Mouse (Mus musculus): Measurements from ENCODE around the gene Cenpu. TPM values are rescaled to one million over a fixed set of nuclear protein-coding genes. Genes with fewer than 3 reads are reported as not detected.
"Not testable (repeated sequence)": the region's sequence is repeated elsewhere in the genome, so short reads cannot be mapped to it uniquely, and the experiment has no call there.

Gene Cenpu
- polyA plus RNA-seq, 1 experiment from 2014 or later = 6.7 TPM

- 91% methylated on average over 8 of the region's 8 CpGs for WGBS
- ATAC-seq (ENCODE audit: low read depth) = no peak
- Histone ChIP-seq H3K36me3 (ENCODE audit: control insufficient read depth, insufficient read depth, low read length) (no peaks in the 10 kb centered on the region), H3K9me3 (ENCODE audit: control insufficient read depth, low read length) (no peaks in the 10 kb centered on the region), H3K9ac (replicated peaks; ENCODE audit: low read depth, low read length) (no peak overlapping the region), H3K27ac (ENCODE audit: low read depth, low read length) (no peak overlapping the region), H3K4me1 (ENCODE audit: control insufficient read depth, insufficient read depth, low read length) (no peaks in the 10 kb centered on the region), H3K4me2 (ENCODE audit: low read depth, low read length) (no peak overlapping the region), H3K27me3 (ENCODE audit: control insufficient read depth, insufficient read depth, low read length) (no peaks in the 10 kb centered on the region), H3K4me3 (ENCODE audit: low read depth, low read length) (no peak overlapping the region)
These were observed 16.1 kb downstream of the Cenpu start for GRCm38 (mm10) chr8:46567946-46568345.

- H3K4me1 ChIP-seq (ENCODE audit: control insufficient read depth, insufficient read depth, low read length) = no peaks in the 10 kb centered on the region
- ATAC-seq (ENCODE audit: low read depth) = no peak
- no peak overlapping the region for H3K9ac ChIP-seq (replicated peaks; ENCODE audit: low read depth, low read length)
- no peak overlapping the region for H3K4me2 ChIP-seq (ENCODE audit: low read depth, low read length)
- H3K27me3 ChIP-seq (ENCODE audit: control insufficient read depth, insufficient read depth, low read length) = no peaks in the 10 kb centered on the region
- H3K27ac ChIP-seq (ENCODE audit: low read depth, low read length) = no peak overlapping the region
- no peak overlapping the region for H3K4me3 ChIP-seq (ENCODE audit: low read depth, low read length)
- H3K9me3 ChIP-seq (ENCODE audit: control insufficient read depth, low read length) = no peaks in the 10 kb centered on the region
- WGBS = 87% methylated on average over 2 of the region's 2 CpGs
- H3K36me3 ChIP-seq (ENCODE audit: control insufficient read depth, insufficient read depth, low read length) = no peaks in the 10 kb centered on the region
These were observed 17.1 kb downstream of the Cenpu start for GRCm38 (mm10) chr8:46568942-46569341.

GRCm38 (mm10) chr8:46569659-46570441 is 18.0 kb downstream of the Cenpu start:
- Histone ChIP-seq H3K4me3 (ENCODE audit: low read depth, low read length) (no peak overlapping the region), H3K9ac (replicated peaks; ENCODE audit: low read depth, low read length) (no peak overlapping the region), H3K9me3 (ENCODE audit: control insufficient read depth, low read length) (no peaks in the 10 kb centered on the region), H3K27ac (ENCODE audit: low read depth, low read length) (no peak overlapping the region), H3K36me3 (ENCODE audit: control insufficient read depth, insufficient read depth, low read length) (no peaks in the 10 kb centered on the region), H3K4me2 (ENCODE audit: low read depth, low read length) (no peak overlapping the region), H3K27me3 (ENCODE audit: control insufficient read depth, insufficient read depth, low read length) (no peaks in the 10 kb centered on the region), H3K4me1 (ENCODE audit: control insufficient read depth, insufficient read depth, low read length) (no peaks in the 10 kb centered on the region)
- ATAC-seq (ENCODE audit: low read depth) = no peak
- WGBS = 91% methylated on average over 19 of the region's 19 CpGs

DNA sequence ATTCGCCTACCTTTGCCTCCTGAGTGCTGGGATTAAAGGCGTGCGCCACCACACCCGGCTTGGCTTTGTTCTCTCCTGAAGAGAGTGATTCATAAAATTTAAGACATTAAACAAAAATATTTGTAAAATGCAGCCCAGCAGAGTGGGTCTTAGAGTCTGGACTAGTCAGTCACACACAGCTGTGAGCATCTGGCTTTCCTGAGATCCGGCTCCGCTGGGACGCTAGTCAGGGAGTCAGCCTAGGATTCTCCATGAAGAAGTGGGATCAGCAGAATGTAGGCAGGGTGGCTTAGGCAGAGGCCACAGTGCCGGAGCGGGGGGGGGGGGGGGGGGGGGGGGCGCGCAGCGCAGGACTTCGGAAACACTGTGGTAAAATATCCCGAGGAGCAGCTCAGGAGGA is 18.8 kb downstream of the Cenpu start:
- 96% methylated on average over 9 of the region's 14 CpGs for WGBS
- no peak overlapping the region for H3K27ac ChIP-seq (ENCODE audit: low read depth, low read length)
- no peak overlapping the region for H3K9ac ChIP-seq (replicated peaks; ENCODE audit: low read depth, low read length)
- H3K36me3 ChIP-seq (ENCODE audit: control insufficient read depth, insufficient read depth, low read length) = no peaks in the 10 kb centered on the region
- H3K9me3 ChIP-seq (ENCODE audit: control insufficient read depth, low read length) = no peaks in the 10 kb centered on the region
- no peak overlapping the region for H3K4me3 ChIP-seq (ENCODE audit: low read depth, low read length)
- H3K4me1 ChIP-seq (ENCODE audit: control insufficient read depth, insufficient read depth, low read length) = no peaks in the 10 kb centered on the region
- H3K4me2 ChIP-seq (ENCODE audit: low read depth, low read length) = no peak overlapping the region
- H3K27me3 ChIP-seq (ENCODE audit: control insufficient read depth, insufficient read depth, low read length) = no peaks in the 10 kb centered on the region
- ATAC-seq (ENCODE audit: low read depth) = no peak

- no peak for ATAC-seq (ENCODE audit: low read depth)
- H3K36me3 ChIP-seq (ENCODE audit: control insufficient read depth, insufficient read depth, low read length) = 0 out of 2 replicates have a peak, but pooled peaks cover 4% of the 10 kb centered on the region
- WGBS = 76% methylated on average over 2 of the region's 2 CpGs
- no peak overlapping the region for H3K9ac ChIP-seq (replicated peaks; ENCODE audit: low read depth, low read length)
- H3K27me3 ChIP-seq (ENCODE audit: control insufficient read depth, insufficient read depth, low read length) = no peaks in the 10 kb centered on the region
- H3K4me2 ChIP-seq (ENCODE audit: low read depth, low read length) = no peak overlapping the region
- H3K4me3 ChIP-seq (ENCODE audit: low read depth, low read length) = no peak overlapping the region
- no peaks in the 10 kb centered on the region for H3K9me3 ChIP-seq (ENCODE audit: control insufficient read depth, low read length)
- H3K4me1 ChIP-seq (ENCODE audit: control insufficient read depth, insufficient read depth, low read length) = no peaks in the 10 kb centered on the region
- no peak overlapping the region for H3K27ac ChIP-seq (ENCODE audit: low read depth, low read length)
These were observed 21.6 kb downstream of the Cenpu start for GRCm38 (mm10) chr8:46573446-46573845.

- Histone ChIP-seq H3K27ac (ENCODE audit: low read depth, low read length) (no peak overlapping the region), H3K4me3 (ENCODE audit: low read depth, low read length) (no peak overlapping the region), H3K4me2 (ENCODE audit: low read depth, low read length) (no peak overlapping the region), H3K27me3 (ENCODE audit: control insufficient read depth, insufficient read depth, low read length) (no peaks in the 10 kb centered on the region), H3K36me3 (ENCODE audit: control insufficient read depth, insufficient read depth, low read length) (0 out of 2 replicates have a peak, but pooled peaks cover 8% of the 10 kb centered on the region), H3K9ac (replicated peaks; ENCODE audit: low read depth, low read length) (no peak overlapping the region), H3K9me3 (ENCODE audit: control insufficient read depth, low read length) (no peaks in the 10 kb centered on the region), H3K4me1 (ENCODE audit: control insufficient read depth, insufficient read depth, low read length) (no peaks in the 10 kb centered on the region)
- no peak for ATAC-seq (ENCODE audit: low read depth)
- WGBS = 86% methylated on average over 2 of the region's 2 CpGs
These were observed 22.1 kb downstream of the Cenpu start for GRCm38 (mm10) chr8:46573964-46574363.

GRCm38 (mm10) chr8:46578794-46579193 is 27.0 kb downstream of the Cenpu start:
- ATAC-seq (ENCODE audit: low read depth) = no peak
- Histone ChIP-seq H3K9me3 (ENCODE audit: control insufficient read depth, low read length) (no peaks in the 10 kb centered on the region), H3K4me1 (ENCODE audit: control insufficient read depth, insufficient read depth, low read length) (no peaks in the 10 kb centered on the region), H3K27me3 (ENCODE audit: control insufficient read depth, insufficient read depth, low read length) (no peaks in the 10 kb centered on the region), H3K9ac (replicated peaks; ENCODE audit: low read depth, low read length) (no peak overlapping the region), H3K27ac (ENCODE audit: low read depth, low read length) (no peak overlapping the region), H3K4me2 (ENCODE audit: low read depth, low read length) (no peak overlapping the region), H3K36me3 (ENCODE audit: control insufficient read depth, insufficient read depth, low read length) (0 out of 2 replicates have a peak, but pooled peaks cover 8% of the 10 kb centered on the region), H3K4me3 (ENCODE audit: low read depth, low read length) (no peak overlapping the region)
- 94% methylated on average over 9 of the region's 9 CpGs for WGBS

DNA sequence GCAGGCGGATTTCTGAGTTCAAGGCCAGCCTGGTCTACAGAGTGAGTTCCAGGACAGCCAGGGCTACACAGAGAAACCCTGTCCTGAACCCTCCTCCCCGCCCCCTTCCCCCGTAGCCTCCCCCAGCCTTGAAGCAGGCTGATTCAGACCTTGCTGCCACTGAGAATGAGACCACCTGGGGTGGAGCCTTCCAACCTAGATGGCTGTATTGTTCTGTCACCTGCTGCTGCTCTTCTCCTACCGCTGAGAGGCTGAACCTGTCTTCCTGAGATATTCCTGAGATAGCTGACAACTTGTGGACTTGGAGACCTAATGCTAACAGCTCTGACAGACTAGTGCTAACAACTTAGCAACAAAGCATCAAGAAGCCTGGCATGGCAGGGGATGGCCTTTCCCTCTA is 32.5 kb downstream of the Cenpu start:
- H3K4me3 ChIP-seq (ENCODE audit: low read depth, low read length); H3K4me1 ChIP-seq (ENCODE audit: control insufficient read depth, insufficient read depth, low read length); H3K27me3 ChIP-seq (ENCODE audit: control insufficient read depth, insufficient read depth, low read length); ATAC-seq (ENCODE audit: low read depth); H3K27ac ChIP-seq (ENCODE audit: low read depth, low read length); H3K4me2 ChIP-seq (ENCODE audit: low read depth, low read length); H3K9ac ChIP-seq (replicated peaks; ENCODE audit: low read depth, low read length); H3K9me3 ChIP-seq (ENCODE audit: control insufficient read depth, low read length); H3K36me3 ChIP-seq (ENCODE audit: control insufficient read depth, insufficient read depth, low read length): not testable (repeated sequence)
- WGBS = 48% methylated on average over 4 of the region's 4 CpGs

- ATAC-seq (ENCODE audit: low read depth) = no peak
- Histone ChIP-seq H3K9me3 (ENCODE audit: control insufficient read depth, low read length) (no peaks in the 10 kb centered on the region), H3K4me1 (ENCODE audit: control insufficient read depth, insufficient read depth, low read length) (no peaks in the 10 kb centered on the region), H3K27me3 (ENCODE audit: control insufficient read depth, insufficient read depth, low read length) (no peaks in the 10 kb centered on the region), H3K36me3 (ENCODE audit: control insufficient read depth, insufficient read depth, low read length) (no peaks in the 10 kb centered on the region), H3K4me2 (ENCODE audit: low read depth, low read length) (no peak overlapping the region), H3K4me3 (ENCODE audit: low read depth, low read length) (no peak overlapping the region), H3K9ac (replicated peaks; ENCODE audit: low read depth, low read length) (no peak overlapping the region), H3K27ac (ENCODE audit: low read depth, low read length) (no peak overlapping the region)
- 84% methylated on average over 3 of the region's 3 CpGs for WGBS
These were observed 33.7 kb downstream of the Cenpu start for GRCm38 (mm10) chr8:46585576-46585975.

Data from neural tube, embryonic 14.5 days (tissue).